In the genomic region with DNA sequence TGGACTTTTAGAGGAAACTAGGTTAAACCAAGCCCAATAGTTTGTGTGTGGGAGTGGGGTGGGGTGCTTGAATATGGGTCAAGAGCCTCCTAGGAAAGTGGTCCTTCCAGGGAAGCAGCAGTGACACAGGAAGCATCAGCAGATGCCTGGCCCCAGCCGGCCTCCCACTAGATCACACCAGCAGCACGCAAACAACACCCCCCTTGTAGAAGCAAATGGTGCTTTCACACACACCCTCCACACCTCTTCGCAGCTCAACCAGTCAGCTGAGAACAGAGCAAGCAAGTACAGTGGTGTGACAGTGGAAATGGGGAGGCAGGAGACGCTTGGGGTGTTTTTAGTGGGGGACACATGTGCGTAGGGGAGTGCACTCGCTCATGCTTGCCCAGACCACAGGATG, we compare ENCODE assay signal across 11 mouse cellular contexts. TPM values are rescaled to one million over a fixed set of nuclear protein-coding genes. Genes with fewer than 3 reads are reported as not detected.
"Had no signal": no experiment of that assay in that cellular context is flagged by ENCODE, and none has a peak within 500 bp of the region (broad histone marks: within the 10 kb centered on the region; RNA-seq: fewer than 3 reads in every experiment).

No protein-coding gene starts in this region.

- DNase-seq: kidney, adult 11 months; kidney, adult 9 months; kidney, postnatal 10 days; kidney, postnatal 4 days; liver; liver, embryonic 13.5 days; liver, postnatal 0 days; lung, postnatal 14 days; thymus, adult 18-20 months; thymus, postnatal 25 days had no signal

RNA-seq across cellular contexts. Expression of a gene that starts 33.0 kb away (rescaled TPM):
- total RNA-seq: monocyte, adult 5-6 weeks had no signal
